Mouse (Mus musculus) kidney, adult 2 months (tissue): Measurements from ENCODE around the gene Grk3.

ENCODE experiments used
- CTCF ChIP-seq: fragments of 200-500 bp; conservative IDR thresholded peaks from 2 replicates; pipeline ENCODE4 v1.5.1; 2011; ENCODE audit warnings: low read depth, mild to moderate bottlenecking, control low read depth, low read length, moderate library complexity, mixed read lengths; ENCODE audit not compliant: insufficient read depth, insufficient read length
- POLR2A ChIP-seq: fragments of 200-500 bp; IDR thresholded peaks from one replicate; pipeline ENCODE4 v1.6.1; 2011; ENCODE audit warnings: low read depth, low read length, control low read depth

GRCm38 (mm10) chr5:112958293-112958692 is 57.3 kb downstream of the Grk3 start:
- TF ChIP-seq CTCF: no peak
- TF ChIP-seq POLR2A: no peak
